Mouse (Mus musculus): ENCODE results near the gene Atxn2. TPM values are rescaled to one million over a fixed set of nuclear protein-coding genes. Genes with fewer than 3 reads are reported as not detected.
"Not testable (repeated sequence)": the region's sequence is repeated elsewhere in the genome, so short reads cannot be mapped to it uniquely, and the experiment has no call there.

Atxn2 gene
- total RNA-seq, 1 experiment from 2014 or later, result 24.4 TPM

GRCm38 (mm10) chr5:121841973-121842372, 130.8 kb downstream of the Atxn2 start:
- ATAC-seq (replicated peaks; ENCODE audit: insufficient number of reproducible peaks, low FRiP score, low TSS enrichment, poor library complexity, severe bottlenecking), result no peak

- ATAC-seq (replicated peaks; ENCODE audit: insufficient number of reproducible peaks, low FRiP score, low TSS enrichment, poor library complexity, severe bottlenecking), result no peak
Measured at GRCm38 (mm10) chr5:121842665-121843118, 131.6 kb downstream of the Atxn2 start.

- no peak for ATAC-seq (replicated peaks; ENCODE audit: insufficient number of reproducible peaks, low FRiP score, low TSS enrichment, poor library complexity, severe bottlenecking)
Measured at GRCm38 (mm10) chr5:121843138-121843905, 132.2 kb downstream of the Atxn2 start.

GRCm38 (mm10) chr5:121845361-121845760, 134.2 kb downstream of the Atxn2 start:
- no peak for ATAC-seq (replicated peaks; ENCODE audit: insufficient number of reproducible peaks, low FRiP score, low TSS enrichment, poor library complexity, severe bottlenecking)

GRCm38 (mm10) chr5:121846322-121846721, 135.2 kb downstream of the Atxn2 start:
- ATAC-seq (replicated peaks; ENCODE audit: insufficient number of reproducible peaks, low FRiP score, low TSS enrichment, poor library complexity, severe bottlenecking), result no peak

GRCm38 (mm10) chr5:121847269-121847668, 136.1 kb downstream of the Atxn2 start:
- not testable (repeated sequence) for ATAC-seq (replicated peaks; ENCODE audit: insufficient number of reproducible peaks, low FRiP score, low TSS enrichment, poor library complexity, severe bottlenecking)

GRCm38 (mm10) chr5:121848035-121848519, 136.9 kb downstream of the Atxn2 start:
- peak; percentile 6; the same call in 1 of the 2 replicates for ATAC-seq (replicated peaks; ENCODE audit: insufficient number of reproducible peaks, low FRiP score, low TSS enrichment, poor library complexity, severe bottlenecking)

GRCm38 (mm10) chr5:121848743-121849142, 137.6 kb downstream of the Atxn2 start, which contains the start of gene Pheta1:
Gene Pheta1 (plus strand): TSS chr5:121848984.
- peak; percentile 84 for ATAC-seq (replicated peaks; ENCODE audit: insufficient number of reproducible peaks, low FRiP score, low TSS enrichment, poor library complexity, severe bottlenecking)

GRCm38 (mm10) chr5:121849478-121850349, 138.6 kb downstream of the Atxn2 start:
- no peak for ATAC-seq (replicated peaks; ENCODE audit: insufficient number of reproducible peaks, low FRiP score, low TSS enrichment, poor library complexity, severe bottlenecking)

- ATAC-seq (replicated peaks; ENCODE audit: insufficient number of reproducible peaks, low FRiP score, low TSS enrichment, poor library complexity, severe bottlenecking), result no peak
Measured at GRCm38 (mm10) chr5:121853368-121854051, 142.4 kb downstream of the Atxn2 start.

GRCm38 (mm10) chr5:121854768-121855167, 143.6 kb downstream of the Atxn2 start:
- no peak for ATAC-seq (replicated peaks; ENCODE audit: insufficient number of reproducible peaks, low FRiP score, low TSS enrichment, poor library complexity, severe bottlenecking)

- ATAC-seq (replicated peaks; ENCODE audit: insufficient number of reproducible peaks, low FRiP score, low TSS enrichment, poor library complexity, severe bottlenecking), result no peak
Measured at GRCm38 (mm10) chr5:121856740-121857139, 145.6 kb downstream of the Atxn2 start.

- no peak for ATAC-seq (replicated peaks; ENCODE audit: insufficient number of reproducible peaks, low FRiP score, low TSS enrichment, poor library complexity, severe bottlenecking)
Measured at GRCm38 (mm10) chr5:121858427-121858826, 147.3 kb downstream of the Atxn2 start.

GRCm38 (mm10) chr5:121861964-121862363, 150.8 kb downstream of the Atxn2 start:
- ATAC-seq (replicated peaks; ENCODE audit: insufficient number of reproducible peaks, low FRiP score, low TSS enrichment, poor library complexity, severe bottlenecking), result no peak

GRCm38 (mm10) chr5:121864330-121864729, 153.2 kb downstream of the Atxn2 start:
- ATAC-seq (replicated peaks; ENCODE audit: insufficient number of reproducible peaks, low FRiP score, low TSS enrichment, poor library complexity, severe bottlenecking), result no peak
